Mouse (Mus musculus): ENCODE measurements around the gene Lysmd1. TPM values are rescaled to one million over a fixed set of nuclear protein-coding genes. Genes with fewer than 3 reads are reported as not detected.
"Not testable (repeated sequence)": the region's sequence is repeated elsewhere in the genome, so short reads cannot be mapped to it uniquely, and the experiment has no call there.

Gene Lysmd1
- polyA plus RNA-seq, 1 experiment: 7.9 TPM

- Histone ChIP-seq H3K27me3 (ENCODE audit: control insufficient read depth, insufficient read depth, low read length) (no peaks in the 10 kb centered on the region), H3K36me3 (ENCODE audit: control insufficient read depth, insufficient read depth, low read length) (no peaks in the 10 kb centered on the region), H3K4me1 (ENCODE audit: control insufficient read depth, insufficient read depth, low read length) (peaks cover 7% of the 10 kb centered on the region), H3K27ac (ENCODE audit: control insufficient read depth, insufficient read depth, low read depth, low read length) (no peak overlapping the region), H3K4me3 (ENCODE audit: control insufficient read depth, low read depth, low read length) (no peak overlapping the region)
- no peak for TF ChIP-seq POLR2A (IDR thresholded peaks at IDR 0.05; ENCODE audit: control insufficient read depth, low read depth, low read length)
- no peak for TF ChIP-seq CTCF (IDR thresholded peaks at IDR 0.05; ENCODE audit: control insufficient read depth, insufficient read depth, insufficient replicate concordance, low read depth, low read length)
Measured at GRCm38 (mm10) chr3:95129226-95129651, 4.6 kb upstream of the Lysmd1 start.

- H3K27me3 ChIP-seq (ENCODE audit: control insufficient read depth, insufficient read depth, low read length): no peaks in the 10 kb centered on the region
- peaks cover 10% of the 10 kb centered on the region for H3K4me1 ChIP-seq (ENCODE audit: control insufficient read depth, insufficient read depth, low read length)
- TF ChIP-seq POLR2A (IDR thresholded peaks at IDR 0.05; ENCODE audit: control insufficient read depth, low read depth, low read length) (no peak), CTCF (IDR thresholded peaks at IDR 0.05; ENCODE audit: control insufficient read depth, insufficient read depth, insufficient replicate concordance, low read depth, low read length) (no peak)
- no peaks in the 10 kb centered on the region for H3K36me3 ChIP-seq (ENCODE audit: control insufficient read depth, insufficient read depth, low read length)
- no peak overlapping the region for H3K27ac ChIP-seq (ENCODE audit: control insufficient read depth, insufficient read depth, low read depth, low read length)
- no peak overlapping the region for H3K4me3 ChIP-seq (ENCODE audit: control insufficient read depth, low read depth, low read length)
Measured at GRCm38 (mm10) chr3:95130081-95130480, 3.8 kb upstream of the Lysmd1 start.

DNA sequence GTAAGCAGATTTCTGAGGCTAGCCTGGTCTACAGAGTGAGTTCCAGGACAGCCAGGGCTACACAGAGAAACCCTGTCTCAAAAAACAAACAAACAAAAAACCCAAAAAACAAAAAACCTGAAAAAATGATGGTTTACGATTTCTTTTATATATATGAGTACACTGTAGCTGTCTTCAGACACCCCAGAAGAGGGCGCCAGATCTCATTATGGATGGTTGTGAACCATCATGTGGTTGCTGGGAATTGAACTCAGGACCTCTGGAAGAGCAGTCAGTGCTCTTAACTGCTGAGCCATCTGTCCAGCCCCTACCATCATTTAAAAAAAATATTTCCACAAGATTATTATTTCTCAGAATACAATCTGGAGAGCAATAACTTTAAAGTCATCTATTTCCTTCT lies 1.5 kb upstream of the Lysmd1 start:
- not testable (repeated sequence) for H3K36me3 ChIP-seq (ENCODE audit: control insufficient read depth, insufficient read depth, low read length); H3K4me3 ChIP-seq (ENCODE audit: control insufficient read depth, low read depth, low read length); H3K27ac ChIP-seq (ENCODE audit: control insufficient read depth, insufficient read depth, low read depth, low read length); H3K27me3 ChIP-seq (ENCODE audit: control insufficient read depth, insufficient read depth, low read length); H3K4me1 ChIP-seq (ENCODE audit: control insufficient read depth, insufficient read depth, low read length)

DNA sequence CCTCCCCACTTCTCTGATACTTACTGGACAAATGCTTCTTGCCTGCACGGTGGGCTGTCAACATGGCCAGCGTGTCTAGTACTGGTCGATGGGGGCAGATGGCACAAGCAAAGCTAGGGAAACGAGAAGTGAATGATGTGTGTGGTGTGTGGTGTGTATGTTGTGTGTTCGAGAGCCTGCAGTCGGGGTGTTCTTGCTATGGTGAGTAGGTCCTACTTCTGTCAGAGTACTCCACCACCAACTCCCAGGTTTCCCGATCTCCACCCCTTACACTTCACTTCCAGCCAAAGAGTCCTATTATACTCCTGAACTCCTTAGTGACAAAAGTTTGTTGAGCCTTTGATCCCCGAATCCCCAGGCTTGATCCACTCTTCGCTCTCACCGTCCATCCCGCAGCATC lies 712 bp upstream of the Lysmd1 start:
- Histone ChIP-seq H3K36me3 (ENCODE audit: control insufficient read depth, insufficient read depth, low read length) (no peaks in the 10 kb centered on the region; the same call in 1 of the 2 replicates), H3K4me1 (ENCODE audit: control insufficient read depth, insufficient read depth, low read length) (peaks cover 13% of the 10 kb centered on the region), H3K27me3 (ENCODE audit: control insufficient read depth, insufficient read depth, low read length) (no peaks in the 10 kb centered on the region), H3K27ac (ENCODE audit: control insufficient read depth, insufficient read depth, low read depth, low read length) (peak overlapping the region; percentile 85), H3K4me3 (ENCODE audit: control insufficient read depth, low read depth, low read length) (peak overlapping the region; percentile 98)
- TF ChIP-seq POLR2A (IDR thresholded peaks at IDR 0.05; ENCODE audit: control insufficient read depth, low read depth, low read length): no peak
- TF ChIP-seq CTCF (IDR thresholded peaks at IDR 0.05; ENCODE audit: control insufficient read depth, insufficient read depth, insufficient replicate concordance, low read depth, low read length): no peak

GRCm38 (mm10) chr3:95134133-95134532 lies 245 bp downstream of the Lysmd1 start:
- H3K4me1 ChIP-seq (ENCODE audit: control insufficient read depth, insufficient read depth, low read length): peaks cover 14% of the 10 kb centered on the region
- not testable (repeated sequence) for H3K36me3 ChIP-seq (ENCODE audit: control insufficient read depth, insufficient read depth, low read length); H3K27ac ChIP-seq (ENCODE audit: control insufficient read depth, insufficient read depth, low read depth, low read length); H3K27me3 ChIP-seq (ENCODE audit: control insufficient read depth, insufficient read depth, low read length); H3K4me3 ChIP-seq (ENCODE audit: control insufficient read depth, low read depth, low read length)

GRCm38 (mm10) chr3:95135023-95135422 lies 1.1 kb downstream of the Lysmd1 start:
- Histone ChIP-seq H3K4me1 (ENCODE audit: control insufficient read depth, insufficient read depth, low read length) (peaks cover 20% of the 10 kb centered on the region), H3K4me3 (ENCODE audit: control insufficient read depth, low read depth, low read length) (peak overlapping the region; percentile 55), H3K27ac (ENCODE audit: control insufficient read depth, insufficient read depth, low read depth, low read length) (peak overlapping the region; percentile 53; the same call in 1 of the 2 replicates), H3K36me3 (ENCODE audit: control insufficient read depth, insufficient read depth, low read length) (no peaks in the 10 kb centered on the region; the same call in 1 of the 2 replicates), H3K27me3 (ENCODE audit: control insufficient read depth, insufficient read depth, low read length) (no peaks in the 10 kb centered on the region)
- TF ChIP-seq POLR2A (IDR thresholded peaks at IDR 0.05; ENCODE audit: control insufficient read depth, low read depth, low read length) (no peak), CTCF (IDR thresholded peaks at IDR 0.05; ENCODE audit: control insufficient read depth, insufficient read depth, insufficient replicate concordance, low read depth, low read length) (no peak)

- no peaks in the 10 kb centered on the region for H3K27me3 ChIP-seq (ENCODE audit: control insufficient read depth, insufficient read depth, low read length)
- H3K4me3 ChIP-seq (ENCODE audit: control insufficient read depth, low read depth, low read length): no peak overlapping the region
- peak overlapping the region; percentile 63; the same call in 1 of the 2 replicates for H3K27ac ChIP-seq (ENCODE audit: control insufficient read depth, insufficient read depth, low read depth, low read length)
- TF ChIP-seq POLR2A (IDR thresholded peaks at IDR 0.05; ENCODE audit: control insufficient read depth, low read depth, low read length) (no peak), CTCF (IDR thresholded peaks at IDR 0.05; ENCODE audit: control insufficient read depth, insufficient read depth, insufficient replicate concordance, low read depth, low read length) (no peak)
- no peaks in the 10 kb centered on the region; the same call in 1 of the 2 replicates for H3K36me3 ChIP-seq (ENCODE audit: control insufficient read depth, insufficient read depth, low read length)
- H3K4me1 ChIP-seq (ENCODE audit: control insufficient read depth, insufficient read depth, low read length): peaks cover 20% of the 10 kb centered on the region
Measured at GRCm38 (mm10) chr3:95135433-95136052, 1.7 kb downstream of the Lysmd1 start.

GRCm38 (mm10) chr3:95136336-95136735 lies 2.4 kb downstream of the Lysmd1 start:
- no peaks in the 10 kb centered on the region; the same call in 1 of the 2 replicates for H3K36me3 ChIP-seq (ENCODE audit: control insufficient read depth, insufficient read depth, low read length)
- H3K27me3 ChIP-seq (ENCODE audit: control insufficient read depth, insufficient read depth, low read length): no peaks in the 10 kb centered on the region
- no peak overlapping the region for H3K4me3 ChIP-seq (ENCODE audit: control insufficient read depth, low read depth, low read length)
- H3K4me1 ChIP-seq (ENCODE audit: control insufficient read depth, insufficient read depth, low read length): peaks cover 20% of the 10 kb centered on the region
- TF ChIP-seq CTCF (IDR thresholded peaks at IDR 0.05; ENCODE audit: control insufficient read depth, insufficient read depth, insufficient replicate concordance, low read depth, low read length) (no peak), POLR2A (IDR thresholded peaks at IDR 0.05; ENCODE audit: control insufficient read depth, low read depth, low read length) (no peak)
- no peak overlapping the region for H3K27ac ChIP-seq (ENCODE audit: control insufficient read depth, insufficient read depth, low read depth, low read length)

Data from testis, adult 2 months (tissue).